Mouse (Mus musculus) heart, embryonic 11.5 days (tissue): ENCODE data around the gene Lin7a. TPM values are rescaled to one million over a fixed set of nuclear protein-coding genes. Genes with fewer than 3 reads are reported as not detected.

Experiments used
- ATAC-seq: fragments of 200-750 bp; cut with Nextera tagmentation; replicated peaks from 2 replicates; pipeline ENCODE4 v1.8.0; 2017; ENCODE audit warnings: moderate library complexity; ENCODE audit not compliant: insufficient number of reproducible peaks, low FRiP score, low TSS enrichment
- H3K27ac ChIP-seq: fragments of 300-500 bp; sonication (generic); 2 replicates; pipeline ENCODE4 v1.5.1; 2014; ENCODE audit warnings: mild to moderate bottlenecking, low read depth, low read length
- H3K27me3 ChIP-seq: fragments of 300-500 bp; sonication (generic); 2 replicates; pipeline ENCODE4 v1.6.1; 2014; ENCODE audit warnings: mild to moderate bottlenecking, low read length, mixed read lengths; ENCODE audit not compliant: control insufficient read depth, insufficient read depth
- H3K36me3 ChIP-seq: fragments of 300-500 bp; sonication (generic); 2 replicates; pipeline ENCODE4 v1.6.1; 2014; ENCODE audit warnings: mild to moderate bottlenecking, low read length, moderate library complexity, mixed read lengths; ENCODE audit not compliant: control insufficient read depth, insufficient read depth
- H3K4me1 ChIP-seq: fragments of 300-500 bp; sonication (generic); 2 replicates; pipeline ENCODE4 v1.6.1; 2014; ENCODE audit warnings: low read length; ENCODE audit not compliant: control insufficient read depth, insufficient read depth
- H3K4me2 ChIP-seq: fragments of 300-500 bp; sonication (generic); 2 replicates; pipeline ENCODE4 v1.6.1; 2014; ENCODE audit warnings: mild to moderate bottlenecking, moderate library complexity
- H3K4me3 ChIP-seq: fragments of 300-500 bp; sonication (generic); 2 replicates; pipeline ENCODE4 v1.5.1; 2014; ENCODE audit warnings: low read depth, low read length
- H3K9ac ChIP-seq: fragments of 300-500 bp; sonication (generic); 2 replicates; pipeline ENCODE4 v1.6.1; 2014; ENCODE audit warnings: mild to moderate bottlenecking, low read depth, low read length, moderate library complexity
- H3K9me3 ChIP-seq: fragments of 300-500 bp; sonication (generic); replicated peaks from 2 replicates; pipeline ENCODE4 v1.6.1; 2016; ENCODE audit warnings: low read length; ENCODE audit not compliant: control insufficient read depth
- WGBS: fragments of 180-500 bp; shearing (Covaris S2); extraction: QIAGEN DNeasy Blood & Tissue Kit; methylation state at CpG from one replicate; pipeline ENCODE4 v1.1.7; 2014; ENCODE audit not compliant: insufficient replicate concordance; 5-methylcytosine and 5-hydroxymethylcytosine counted together
- polyA plus RNA-seq: library from polyadenylated mRNA; unstranded; fragments of >200 nt; fragmentation: Nextera tagmentation; extraction: Ambion mirVana; gene quantifications from 2 replicates; pipeline ENCODE4 v1.2.1, GENCODE M21; 2014

Lin7a gene
- polyA plus RNA-seq, 1 experiment from 2014 or later = 2.6 TPM

GRCm38 (mm10) chr10:107377218-107377617 is 105.7 kb downstream of the Lin7a start:
- Histone ChIP-seq H3K9ac (no peak overlapping the region), H3K36me3 (no peaks in the 10 kb centered on the region), H3K4me1 (no peaks in the 10 kb centered on the region), H3K4me3 (no peak overlapping the region), H3K27me3 (no peaks in the 10 kb centered on the region), H3K27ac (no peak overlapping the region), H3K9me3 (no peaks in the 10 kb centered on the region), H3K4me2 (no peak overlapping the region)
- ATAC-seq = no peak
- 56% methylated on average over 2 of the region's 2 CpGs for WGBS

- H3K9ac ChIP-seq = no peak overlapping the region
- H3K4me1 ChIP-seq = no peaks in the 10 kb centered on the region
- H3K9me3 ChIP-seq = no peaks in the 10 kb centered on the region
- no peak overlapping the region for H3K4me3 ChIP-seq
- H3K27ac ChIP-seq = no peak overlapping the region
- no peaks in the 10 kb centered on the region for H3K27me3 ChIP-seq
- H3K4me2 ChIP-seq = no peak overlapping the region
- WGBS = 77% methylated on average over 4 of the region's 4 CpGs
- no peak for ATAC-seq
- no peaks in the 10 kb centered on the region for H3K36me3 ChIP-seq
Measured at GRCm38 (mm10) chr10:107381143-107381746, 109.8 kb downstream of the Lin7a start.

- Histone ChIP-seq H3K36me3 (no peaks in the 10 kb centered on the region), H3K9me3 (no peaks in the 10 kb centered on the region), H3K27ac (no peak overlapping the region), H3K4me3 (no peak overlapping the region), H3K4me1 (no peaks in the 10 kb centered on the region), H3K4me2 (no peak overlapping the region), H3K9ac (no peak overlapping the region), H3K27me3 (no peaks in the 10 kb centered on the region)
- ATAC-seq = no peak
Measured at GRCm38 (mm10) chr10:107383825-107384224, 112.3 kb downstream of the Lin7a start.

- H3K9me3 ChIP-seq = no peaks in the 10 kb centered on the region
- H3K27ac ChIP-seq = no peak overlapping the region
- no peaks in the 10 kb centered on the region for H3K27me3 ChIP-seq
- H3K4me2 ChIP-seq = no peak overlapping the region
- H3K9ac ChIP-seq = no peak overlapping the region
- H3K36me3 ChIP-seq = no peaks in the 10 kb centered on the region
- no peak for ATAC-seq
- 29% methylated on average over 4 of the region's 4 CpGs for WGBS
- H3K4me1 ChIP-seq = no peaks in the 10 kb centered on the region
- H3K4me3 ChIP-seq = no peak overlapping the region
Measured at GRCm38 (mm10) chr10:107389505-107389904, 118.0 kb downstream of the Lin7a start.

- ATAC-seq = no peak
- Histone ChIP-seq H3K36me3 (no peaks in the 10 kb centered on the region), H3K4me2 (no peak overlapping the region), H3K9me3 (no peaks in the 10 kb centered on the region), H3K27me3 (no peaks in the 10 kb centered on the region), H3K27ac (no peak overlapping the region), H3K4me1 (no peaks in the 10 kb centered on the region), H3K4me3 (no peak overlapping the region), H3K9ac (no peak overlapping the region)
- 73% methylated on average over 4 of the region's 4 CpGs for WGBS
Measured at GRCm38 (mm10) chr10:107405347-107405746, 133.9 kb downstream of the Lin7a start.

GRCm38 (mm10) chr10:107418306-107418705 is 146.8 kb downstream of the Lin7a start:
- ATAC-seq = no peak
- Histone ChIP-seq H3K27me3 (no peaks in the 10 kb centered on the region), H3K4me1 (no peaks in the 10 kb centered on the region), H3K36me3 (no peaks in the 10 kb centered on the region), H3K27ac (no peak overlapping the region), H3K4me2 (no peak overlapping the region), H3K4me3 (no peak overlapping the region), H3K9me3 (no peaks in the 10 kb centered on the region), H3K9ac (no peak overlapping the region)
- 83% methylated on average over 14 of the region's 14 CpGs for WGBS

GRCm38 (mm10) chr10:107436967-107437366 is 165.5 kb downstream of the Lin7a start:
- no peak overlapping the region for H3K9ac ChIP-seq
- 62% methylated on average over 5 of the region's 5 CpGs for WGBS
- no peak overlapping the region for H3K4me2 ChIP-seq
- no peak overlapping the region for H3K4me3 ChIP-seq
- no peak for ATAC-seq
- no peaks in the 10 kb centered on the region for H3K36me3 ChIP-seq
- no peak overlapping the region for H3K27ac ChIP-seq
- H3K27me3 ChIP-seq = no peaks in the 10 kb centered on the region
- H3K4me1 ChIP-seq = no peaks in the 10 kb centered on the region
- H3K9me3 ChIP-seq = no peaks in the 10 kb centered on the region

GRCm38 (mm10) chr10:107442781-107443180 is 171.3 kb downstream of the Lin7a start:
- WGBS = 12% methylated on average over 4 of the region's 4 CpGs
- H3K4me1 ChIP-seq = no peaks in the 10 kb centered on the region
- ATAC-seq = no peak
- no peaks in the 10 kb centered on the region for H3K27me3 ChIP-seq
- no peaks in the 10 kb centered on the region for H3K36me3 ChIP-seq
- no peak overlapping the region for H3K4me2 ChIP-seq
- no peak overlapping the region for H3K9ac ChIP-seq
- H3K4me3 ChIP-seq = no peak overlapping the region
- no peak overlapping the region for H3K27ac ChIP-seq
- no peaks in the 10 kb centered on the region for H3K9me3 ChIP-seq

- Histone ChIP-seq H3K27me3 (no peaks in the 10 kb centered on the region), H3K36me3 (no peaks in the 10 kb centered on the region), H3K9ac (no peak overlapping the region), H3K4me3 (no peak overlapping the region), H3K4me1 (no peaks in the 10 kb centered on the region), H3K9me3 (no peaks in the 10 kb centered on the region), H3K27ac (no peak overlapping the region), H3K4me2 (no peak overlapping the region)
- 75% methylated on average over 5 of the region's 5 CpGs for WGBS
- ATAC-seq = no peak
Measured at GRCm38 (mm10) chr10:107449496-107450330, 178.2 kb downstream of the Lin7a start.
